ENCODE assay signal across 17 mouse cellular contexts in the genomic region with DNA sequence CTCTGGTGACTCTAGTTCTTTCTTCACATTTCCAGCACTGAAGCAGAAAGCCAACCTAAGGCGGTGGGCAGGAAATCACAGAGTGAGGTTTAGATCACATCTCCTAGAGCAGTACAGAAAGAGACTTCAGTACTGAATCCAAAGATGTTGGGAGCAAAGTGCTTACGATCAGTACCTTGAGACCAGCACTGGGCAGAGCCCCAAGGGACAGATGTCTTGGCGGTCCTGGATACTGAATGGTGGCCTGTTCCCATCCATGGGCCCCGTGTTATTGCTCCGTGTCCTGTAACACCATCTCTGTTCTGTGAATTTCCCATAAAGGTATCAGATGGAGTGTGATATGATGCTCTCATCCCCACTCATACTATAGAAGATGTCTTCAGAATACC.
DNase-seq lines count a peak whose midpoint lies in the region; ATAC-seq lines count a peak whose summit lies in the region.
"Had no signal": no experiment of that assay in that cellular context is flagged by ENCODE, and none has a peak within 500 bp of the region (broad histone marks: within the 10 kb centered on the region; RNA-seq: fewer than 3 reads in every experiment).

No protein-coding gene starts in this region.

- peak overlapping the region; percentile 91 for H3K27ac ChIP-seq in embryonic facial prominence, embryonic 14.5 days (replicated peaks; ENCODE audit: low read depth, low read length)
- peak overlapping the region; percentile 83; the same call in 1 of the 2 replicates for H3K27ac ChIP-seq in hindbrain, embryonic 12.5 days
- H3K27ac ChIP-seq in midbrain, embryonic 13.5 days = peak overlapping the region; percentile 80; the same call in 1 of the 2 replicates
- H3K27ac ChIP-seq: heart, adult 2 months; liver, embryonic 12.5 days had no signal

- no peaks in the 10 kb centered on the region for H3K27me3 ChIP-seq in embryonic facial prominence, embryonic 14.5 days (replicated peaks; ENCODE audit: control insufficient read depth, insufficient read depth, low read length)
- H3K27me3 ChIP-seq in hindbrain, embryonic 12.5 days = no peaks in the 10 kb centered on the region
- no peaks in the 10 kb centered on the region for H3K27me3 ChIP-seq in midbrain, embryonic 13.5 days

- no peak overlapping the region for H3K9ac ChIP-seq in embryonic facial prominence, embryonic 14.5 days (ENCODE audit: low read depth, low read length)
- no peak overlapping the region for H3K9ac ChIP-seq in hindbrain, embryonic 12.5 days
- no peak overlapping the region for H3K9ac ChIP-seq in midbrain, embryonic 13.5 days (replicated peaks)
- H3K9ac ChIP-seq: liver, embryonic 12.5 days had no signal

- H3K9me3 ChIP-seq in embryonic facial prominence, embryonic 14.5 days (ENCODE audit: control insufficient read depth, low read length) = no peaks in the 10 kb centered on the region
- no peaks in the 10 kb centered on the region for H3K9me3 ChIP-seq in hindbrain, embryonic 12.5 days (replicated peaks)
- no peaks in the 10 kb centered on the region for H3K9me3 ChIP-seq in midbrain, embryonic 13.5 days
- H3K9me3 ChIP-seq: liver, embryonic 12.5 days; megakaryocyte, embryonic 14.5 days had no signal

- no peak overlapping the region for H3K4me3 ChIP-seq in embryonic facial prominence, embryonic 14.5 days (ENCODE audit: low read depth, low read length)
- no peak overlapping the region for H3K4me3 ChIP-seq in hindbrain, embryonic 12.5 days
- no peak overlapping the region for H3K4me3 ChIP-seq in midbrain, embryonic 13.5 days (replicated peaks)
- H3K4me3 ChIP-seq: erythroblast, embryonic 14.5 days; heart, adult 2 months; liver, embryonic 12.5 days; megakaryocyte, embryonic 14.5 days had no signal

- intact Hi-C loops in left cerebral cortex, postnatal 4 days (cut with DNase I) = no loop called here

- WGBS in embryonic facial prominence, embryonic 14.5 days = 92% methylated on average over 5 of the region's 5 CpGs
- WGBS in hindbrain, embryonic 12.5 days = 84% methylated on average over 5 of the region's 5 CpGs
- 95% methylated on average over 5 of the region's 5 CpGs for WGBS in midbrain, embryonic 13.5 days

- H3K36me3 ChIP-seq in embryonic facial prominence, embryonic 14.5 days (ENCODE audit: control insufficient read depth, insufficient read depth, low read length) = no peaks in the 10 kb centered on the region
- no peaks in the 10 kb centered on the region for H3K36me3 ChIP-seq in hindbrain, embryonic 12.5 days
- H3K36me3 ChIP-seq in midbrain, embryonic 13.5 days = no peaks in the 10 kb centered on the region
- H3K36me3 ChIP-seq: liver, embryonic 12.5 days had no signal

- peaks cover 30% of the 10 kb centered on the region for H3K4me1 ChIP-seq in embryonic facial prominence, embryonic 14.5 days (ENCODE audit: control insufficient read depth, insufficient read depth, low read length)
- H3K4me1 ChIP-seq in hindbrain, embryonic 12.5 days = peaks cover 37% of the 10 kb centered on the region
- peaks cover 45% of the 10 kb centered on the region for H3K4me1 ChIP-seq in midbrain, embryonic 13.5 days (replicated peaks)
- H3K4me1 ChIP-seq: liver, embryonic 12.5 days; megakaryocyte, embryonic 14.5 days had no signal

- DNase-seq in left cerebral cortex, postnatal 4 days = peak; percentile 56
- no peak for DNase-seq in left cerebral cortex, adult 9 months (ENCODE audit: low spot score in 2 of 2)
- no peak for DNase-seq in embryonic facial prominence, embryonic 14.5 days (ENCODE audit: low spot score)
- DNase-seq in MN1 (ENCODE audit: low spot score) = no peak
- DNase-seq in ovary, postnatal 36 days (ENCODE audit: low spot score) = no peak
- DNase-seq: adrenal gland, postnatal 10 days; cerebellum, adult 18-20 months; kidney, adult 2 months; kidney, postnatal 25 days; right cerebral cortex, postnatal 14 days; thymus, postnatal 36 days had no signal

- H3K4me2 ChIP-seq in embryonic facial prominence, embryonic 14.5 days (ENCODE audit: low read depth, low read length) = no peak overlapping the region
- H3K4me2 ChIP-seq in hindbrain, embryonic 12.5 days (replicated peaks) = no peak overlapping the region
- no peak overlapping the region for H3K4me2 ChIP-seq in midbrain, embryonic 13.5 days (replicated peaks)
- H3K4me2 ChIP-seq: liver, embryonic 12.5 days had no signal

- no peak for ATAC-seq in embryonic facial prominence, embryonic 14.5 days (ENCODE audit: low read depth)
- no peak for ATAC-seq in hindbrain, embryonic 12.5 days (ENCODE audit: low FRiP score)
- no peak for ATAC-seq in midbrain, embryonic 13.5 days
- ATAC-seq: liver, embryonic 12.5 days had no signal
